Mouse (Mus musculus): Measurements from ENCODE around the gene Olfml3.

DNA sequence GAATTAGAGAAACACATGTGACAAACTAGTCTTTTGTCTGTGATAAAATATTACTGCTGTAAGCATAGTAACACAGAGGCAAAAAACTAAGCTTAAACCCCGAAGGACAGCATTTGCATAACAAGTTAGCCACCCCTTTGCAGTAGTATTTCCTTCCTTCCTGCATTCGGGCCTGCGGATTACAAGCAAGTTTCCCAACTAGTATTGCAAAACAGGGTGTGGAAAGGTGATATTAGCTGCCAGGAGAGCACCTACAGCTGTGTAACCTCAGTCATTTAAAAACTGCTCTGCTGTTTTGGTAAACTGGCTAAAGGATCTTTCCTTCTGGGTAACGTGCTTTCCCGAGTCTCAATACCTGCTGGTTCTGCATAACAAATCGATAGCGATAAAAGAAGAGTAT is 49.4 kb upstream of the Olfml3 start:
- TF ChIP-seq POLR2A (IDR thresholded peaks at IDR 0.05; ENCODE audit: low read depth, low read length) (no peak), CTCF (conservative IDR thresholded peaks at IDR 0.05; ENCODE audit: insufficient read depth, insufficient read length, low read depth, low read length) (no peak)
